Mouse (Mus musculus): ENCODE measurements around the gene Zfp960. TPM values are rescaled to one million over a fixed set of nuclear protein-coding genes. Genes with fewer than 3 reads are reported as not detected.
"Not testable (repeated sequence)": the region's sequence is repeated elsewhere in the genome, so short reads cannot be mapped to it uniquely, and the experiment has no call there.

Zfp960 gene
- 4.8 and 5.6 TPM in 2 replicates for polyA plus RNA-seq (2015; fragmentation: Nextera tagmentation; extraction: Ambion mirVana)

- H3K27me3 ChIP-seq; H3K9ac ChIP-seq; H3K36me3 ChIP-seq; H3K27ac ChIP-seq (replicated peaks); H3K4me1 ChIP-seq; H3K9me3 ChIP-seq (replicated peaks): not testable (repeated sequence)
- Histone ChIP-seq H3K4me3 (replicated peaks) (peak within 1 kb of the TSS; percentile 56), H3K4me2 (replicated peaks) (peak within 1 kb of the TSS; percentile 42)
- under 1% methylated on average over 19 of the region's 21 CpGs for WGBS
- peak; percentile 98 for ATAC-seq (ENCODE audit: insufficient number of reproducible peaks, low FRiP score, low TSS enrichment, low read depth)
Observed at GRCm38 (mm10) chr17:17063628-17064494, at the start of gene Zfp960. Gene Zfp960, plus strand, starts transcription at chr17:17064113.

- not testable (repeated sequence) for H3K4me1 ChIP-seq; H3K9me3 ChIP-seq (replicated peaks); H3K4me3 ChIP-seq (replicated peaks); H3K4me2 ChIP-seq (replicated peaks); ATAC-seq (ENCODE audit: insufficient number of reproducible peaks, low FRiP score, low TSS enrichment, low read depth); H3K27me3 ChIP-seq; H3K27ac ChIP-seq (replicated peaks); H3K9ac ChIP-seq; H3K36me3 ChIP-seq
- 93% methylated on average over 2 of the region's 2 CpGs for WGBS
Observed at GRCm38 (mm10) chr17:17018071-17018470, 45.8 kb upstream of the Zfp960 start.

GRCm38 (mm10) chr17:17059566-17059965 is 4.3 kb upstream of the Zfp960 start:
- not testable (repeated sequence) for H3K36me3 ChIP-seq; H3K4me1 ChIP-seq; H3K27me3 ChIP-seq; ATAC-seq (ENCODE audit: insufficient number of reproducible peaks, low FRiP score, low TSS enrichment, low read depth); H3K9ac ChIP-seq; H3K4me3 ChIP-seq (replicated peaks); H3K4me2 ChIP-seq (replicated peaks); H3K27ac ChIP-seq (replicated peaks); H3K9me3 ChIP-seq (replicated peaks)
- WGBS, result 59% methylated on average over 1 of the region's 1 CpGs

GRCm38 (mm10) chr17:17120830-17121502 is 57.1 kb downstream of the Zfp960 start, which contains the start of gene Zfp97:
Gene Zfp97, plus strand, starts transcription at chr17:17121415.
- WGBS, result no CpG with 5 or more reads among the region's 8 CpGs
- not testable (repeated sequence) for H3K9ac ChIP-seq; H3K4me2 ChIP-seq (replicated peaks); H3K4me1 ChIP-seq; H3K36me3 ChIP-seq; H3K9me3 ChIP-seq (replicated peaks); H3K27ac ChIP-seq (replicated peaks); H3K27me3 ChIP-seq; H3K4me3 ChIP-seq (replicated peaks)
- ATAC-seq (ENCODE audit: insufficient number of reproducible peaks, low FRiP score, low TSS enrichment, low read depth), result peak; percentile 86

Other genes with a start within 250 kb of the Zfp960 start
- 5.4 and 5.9 TPM in 2 replicates for gene Zfp97, start 57.3 kb downstream of the Zfp960 start, polyA plus RNA-seq (2015; fragmentation: Nextera tagmentation; extraction: Ambion mirVana)

All from embryonic facial prominence, embryonic 15.5 days (tissue).